Mouse (Mus musculus) heart, embryonic 12.5 days (tissue): ENCODE data around the gene Pdk2. TPM values are rescaled to one million over a fixed set of nuclear protein-coding genes. Genes with fewer than 3 reads are reported as not detected.

Source experiments
- ATAC-seq: fragments of 200-750 bp; cut with Nextera tagmentation; 2 replicates; pipeline ENCODE4 v1.8.0; 2017; ENCODE audit warnings: moderate TSS enrichment, moderate library complexity; ENCODE audit not compliant: insufficient number of reproducible peaks, low FRiP score
- H3K27ac ChIP-seq: fragments of 300-500 bp; sonication (generic); 2 replicates; pipeline ENCODE4 v1.5.1; 2016; ENCODE audit warnings: mild to moderate bottlenecking, moderate library complexity; ENCODE audit not compliant: poor library complexity, severe bottlenecking
- H3K27me3 ChIP-seq: fragments of 300-500 bp; sonication (generic); replicated peaks from 2 replicates; pipeline ENCODE4 v1.6.1; 2016; ENCODE audit warnings: mild to moderate bottlenecking, moderate library complexity
- H3K36me3 ChIP-seq: fragments of 300-500 bp; sonication (generic); 2 replicates; pipeline ENCODE4 v1.6.1; 2016; ENCODE audit warnings: mild to moderate bottlenecking, moderate library complexity
- H3K4me1 ChIP-seq: fragments of 300-500 bp; sonication (generic); replicated peaks from 2 replicates; pipeline ENCODE4 v1.6.1; 2016; ENCODE audit warnings: mild to moderate bottlenecking
- H3K4me2 ChIP-seq: fragments of 300-500 bp; sonication (generic); 2 replicates; pipeline ENCODE4 v1.6.1; 2016; ENCODE audit warnings: mild to moderate bottlenecking, moderate library complexity
- H3K4me3 ChIP-seq: fragments of 300-500 bp; sonication (generic); 2 replicates; pipeline ENCODE4 v1.5.1; 2016; ENCODE audit warnings: mild to moderate bottlenecking
- H3K9ac ChIP-seq: fragments of 300-500 bp; sonication (generic); 2 replicates; pipeline ENCODE4 v1.6.1; 2016; ENCODE audit warnings: mild to moderate bottlenecking, moderate library complexity
- H3K9me3 ChIP-seq: fragments of 300-500 bp; sonication (generic); replicated peaks from 2 replicates; pipeline ENCODE4 v1.6.1; 2016; ENCODE audit warnings: mild to moderate bottlenecking, moderate library complexity
- WGBS: fragments of 180-500 bp; shearing (Covaris S2); methylation state at CpG from one replicate; pipeline ENCODE4 v1.1.7; 2016; 5-methylcytosine and 5-hydroxymethylcytosine counted together
- polyA plus RNA-seq: library from polyadenylated mRNA; unstranded; fragments of >200 nt; fragmentation: Nextera tagmentation; extraction: Ambion mirVana; gene quantifications from 2 replicates; pipeline ENCODE4 v1.2.1, GENCODE M21; 2016

Gene Pdk2
- polyA plus RNA-seq: 65.1 and 68.3 TPM in 2 replicates

DNA sequence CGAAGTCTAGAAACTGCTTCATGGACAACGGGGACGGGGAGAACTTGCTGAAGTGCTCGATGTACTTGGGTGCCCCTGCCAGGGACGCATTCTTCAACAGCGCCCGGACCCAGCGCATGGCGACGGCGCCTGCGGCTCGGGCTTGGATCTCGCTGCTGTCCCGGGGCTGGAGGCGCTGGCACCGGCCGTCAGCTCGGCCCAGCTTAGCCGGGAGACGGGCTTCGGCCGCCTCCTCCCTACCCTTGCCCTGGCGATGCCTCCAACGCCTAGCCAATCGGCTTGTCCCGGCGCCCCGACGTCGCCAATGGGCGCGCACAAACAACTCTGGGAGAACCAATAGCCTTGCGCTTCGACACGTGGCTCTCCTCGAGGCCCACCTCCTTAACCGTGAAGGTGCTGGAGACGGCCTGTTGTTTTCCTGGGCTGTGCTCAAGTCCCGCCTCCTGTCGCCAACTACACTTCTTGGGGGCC is at the start of gene Pdk2:
TSS of gene Pdk2 (minus strand) at position 216 of the 471 bp plus-strand sequence.
- Histone ChIP-seq H3K27ac (peak within 1 kb of the TSS; percentile 73), H3K9me3 (no peaks in the 10 kb centered on the region), H3K4me2 (peak within 1 kb of the TSS; percentile 88), H3K4me3 (peak within 1 kb of the TSS; percentile 75), H3K4me1 (peaks cover 14% of the 10 kb centered on the region; the same call in 1 of the 2 replicates), H3K9ac (peak within 1 kb of the TSS; percentile 90), H3K27me3 (peaks cover 5% of the 10 kb centered on the region; the same call in 1 of the 2 replicates), H3K36me3 (peaks cover 45% of the 10 kb centered on the region)
- peak; percentile 97 for ATAC-seq
- WGBS: under 1% methylated on average over 41 of the region's 41 CpGs

DNA sequence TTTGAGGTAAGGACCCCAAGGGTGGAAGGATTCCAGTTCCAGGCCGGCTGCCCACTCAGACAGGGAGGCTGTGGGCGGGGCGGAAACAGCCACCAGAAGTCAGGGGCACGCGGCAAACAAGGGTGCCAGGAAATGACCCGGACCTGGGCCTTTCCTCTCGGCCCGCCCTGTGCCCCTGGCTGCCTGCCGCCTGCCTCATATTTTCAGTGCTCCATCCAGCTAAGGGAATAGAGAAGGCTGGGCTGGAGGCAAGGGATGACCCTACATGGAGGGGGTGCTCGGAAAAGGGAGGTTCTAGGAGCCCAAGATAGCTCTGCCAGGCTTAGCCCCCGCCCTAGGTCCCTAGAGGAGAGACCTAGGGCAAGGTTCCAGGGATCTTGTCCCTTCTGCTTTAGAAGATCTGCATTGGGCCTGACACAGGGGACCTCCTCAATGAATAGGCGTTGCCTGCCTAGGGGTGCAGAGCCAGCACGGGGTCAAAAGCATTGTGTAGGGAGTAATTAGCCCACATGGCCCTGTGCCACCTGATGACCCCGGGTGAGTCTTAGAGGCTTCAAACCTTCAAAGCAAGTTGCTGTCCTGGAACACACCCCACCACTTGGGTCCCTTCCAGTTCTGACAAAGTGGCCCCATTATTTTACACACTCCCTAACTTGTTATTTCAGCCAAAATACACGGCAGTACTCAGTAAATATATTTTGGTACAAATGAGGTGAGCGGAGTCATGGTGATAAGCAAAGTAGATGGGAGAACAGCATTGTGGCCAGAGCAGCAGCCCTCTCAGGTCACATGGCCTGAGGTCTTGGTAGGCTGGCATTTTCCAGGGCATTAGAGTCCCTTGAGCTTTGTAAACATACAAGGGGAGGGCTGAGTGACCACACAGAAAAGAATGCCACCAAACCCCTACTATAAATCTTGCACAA is 48.0 kb upstream of the Pdk2 start:
- 63% methylated on average over 16 of the region's 16 CpGs for WGBS

DNA sequence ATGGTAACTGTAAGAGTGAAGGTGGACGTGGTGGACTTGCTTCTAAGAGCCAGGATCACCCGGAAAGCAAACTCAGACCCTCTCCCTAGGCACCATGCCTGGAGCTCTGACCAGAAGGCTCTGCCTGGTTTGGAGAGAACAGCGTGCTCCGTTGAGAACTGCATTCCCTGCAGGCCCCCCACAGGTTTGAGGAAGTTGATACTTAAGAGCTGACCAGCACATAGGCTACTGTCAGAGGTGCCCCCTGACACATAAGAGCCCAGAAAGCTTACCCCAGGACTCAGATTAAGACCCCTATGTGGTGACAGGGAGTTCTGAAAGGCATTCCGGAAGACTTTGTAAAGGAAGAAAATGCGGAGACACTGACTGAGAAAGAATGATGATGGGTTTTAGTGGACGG is 47.1 kb upstream of the Pdk2 start:
- Histone ChIP-seq H3K36me3 (no peaks in the 10 kb centered on the region), H3K4me2 (no peak overlapping the region), H3K9ac (no peak overlapping the region), H3K27ac (no peak overlapping the region), H3K4me1 (peaks cover 46% of the 10 kb centered on the region), H3K27me3 (no peaks in the 10 kb centered on the region), H3K9me3 (no peaks in the 10 kb centered on the region), H3K4me3 (no peak overlapping the region)
- WGBS: 43% methylated on average over 7 of the region's 7 CpGs
- no peak for ATAC-seq

More for the DNA sequence above, 48.0 kb upstream of the Pdk2 start:
- no peak overlapping the region for H3K9ac ChIP-seq
- H3K4me1 ChIP-seq: peaks cover 45% of the 10 kb centered on the region
- no peak overlapping the region for H3K4me3 ChIP-seq
- H3K27ac ChIP-seq: no peak overlapping the region
- H3K27me3 ChIP-seq: no peaks in the 10 kb centered on the region
- H3K4me2 ChIP-seq: no peak overlapping the region; the same call in 1 of the 2 replicates
- 0 out of 2 replicates have a peak, but pooled peaks have one; percentile 16 for ATAC-seq
- H3K36me3 ChIP-seq: no peaks in the 10 kb centered on the region
- no peaks in the 10 kb centered on the region for H3K9me3 ChIP-seq

DNA sequence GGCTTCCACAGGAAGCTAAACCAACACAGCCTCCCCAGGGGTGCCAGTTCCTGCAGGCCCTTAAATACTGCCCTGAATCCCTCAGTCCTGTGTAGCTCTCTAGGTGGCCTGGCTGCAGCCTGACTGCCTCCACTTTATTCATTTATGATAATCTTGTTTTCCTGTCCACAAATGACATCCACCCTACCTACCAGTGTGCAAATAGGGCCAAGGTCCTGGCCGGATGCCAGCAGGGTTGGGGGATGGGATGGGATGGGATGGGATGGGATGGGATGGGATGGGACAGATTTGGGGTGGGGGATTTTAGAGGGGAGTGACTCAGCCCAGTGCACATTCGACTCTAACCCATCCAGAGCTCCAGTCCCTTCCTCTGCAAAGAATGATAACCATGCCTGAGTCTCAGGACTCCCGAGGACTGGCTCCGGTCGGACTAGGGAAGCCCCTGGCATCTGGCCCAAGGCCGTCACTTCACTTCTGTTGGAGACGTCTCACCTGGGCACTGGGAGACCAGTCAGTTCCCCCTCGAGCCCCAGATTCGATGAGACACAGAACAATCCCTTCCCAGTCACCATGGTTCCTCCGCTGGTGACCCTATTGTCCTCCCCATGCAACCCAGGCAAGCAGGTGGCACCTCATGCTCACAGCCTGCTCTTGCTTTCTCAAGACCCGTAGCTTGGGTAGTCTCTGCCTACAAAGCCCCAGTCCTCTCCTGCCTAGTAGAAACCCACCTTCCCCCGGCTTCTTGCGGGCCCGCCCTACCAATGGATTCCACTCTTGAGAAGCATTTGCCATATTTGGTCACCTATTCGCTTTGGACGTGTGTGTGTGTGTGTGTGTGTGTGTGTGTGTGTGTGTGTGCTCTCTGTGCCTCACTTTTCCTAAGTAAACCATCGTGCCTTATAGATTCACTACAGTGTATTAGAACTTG is 46.4 kb upstream of the Pdk2 start:
- Histone ChIP-seq H3K27me3 (no peaks in the 10 kb centered on the region), H3K9me3 (no peaks in the 10 kb centered on the region), H3K4me2 (0 out of 2 replicates have a peak overlapping the region, but pooled peaks have one; percentile 15), H3K36me3 (no peaks in the 10 kb centered on the region), H3K4me1 (peaks cover 40% of the 10 kb centered on the region), H3K9ac (no peak overlapping the region), H3K4me3 (no peak overlapping the region), H3K27ac (no peak overlapping the region)
- no peak for ATAC-seq
- 38% methylated on average over 17 of the region's 17 CpGs for WGBS

DNA sequence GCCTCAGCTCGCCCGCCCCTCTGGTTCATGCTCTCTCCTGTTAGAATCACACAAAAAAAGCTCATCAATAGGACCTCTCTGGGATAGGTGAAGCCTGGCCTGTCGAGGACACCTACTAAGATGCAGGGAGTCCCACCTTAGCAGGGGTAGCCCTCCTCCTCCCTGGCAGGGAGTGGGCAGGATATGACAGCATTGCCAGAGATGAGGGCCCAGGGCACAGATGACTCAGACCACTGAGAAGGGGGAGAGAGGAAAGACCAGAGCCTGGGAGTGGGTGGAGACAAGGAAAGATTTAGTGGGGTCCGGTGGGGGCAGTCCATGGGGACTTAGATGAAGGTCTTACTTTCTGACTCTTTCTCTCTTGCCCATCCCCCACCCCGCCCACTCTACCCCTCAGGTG is 45.1 kb upstream of the Pdk2 start:
- H3K9ac ChIP-seq: no peak overlapping the region
- no peak overlapping the region for H3K4me3 ChIP-seq
- no peaks in the 10 kb centered on the region for H3K9me3 ChIP-seq
- H3K36me3 ChIP-seq: no peaks in the 10 kb centered on the region
- H3K4me2 ChIP-seq: no peak overlapping the region
- H3K27me3 ChIP-seq: no peaks in the 10 kb centered on the region
- WGBS: 40% methylated on average over 5 of the region's 5 CpGs
- H3K27ac ChIP-seq: no peak overlapping the region
- 0 out of 2 replicates have a peak, but pooled peaks have one; percentile 25 for ATAC-seq
- peaks cover 40% of the 10 kb centered on the region for H3K4me1 ChIP-seq

DNA sequence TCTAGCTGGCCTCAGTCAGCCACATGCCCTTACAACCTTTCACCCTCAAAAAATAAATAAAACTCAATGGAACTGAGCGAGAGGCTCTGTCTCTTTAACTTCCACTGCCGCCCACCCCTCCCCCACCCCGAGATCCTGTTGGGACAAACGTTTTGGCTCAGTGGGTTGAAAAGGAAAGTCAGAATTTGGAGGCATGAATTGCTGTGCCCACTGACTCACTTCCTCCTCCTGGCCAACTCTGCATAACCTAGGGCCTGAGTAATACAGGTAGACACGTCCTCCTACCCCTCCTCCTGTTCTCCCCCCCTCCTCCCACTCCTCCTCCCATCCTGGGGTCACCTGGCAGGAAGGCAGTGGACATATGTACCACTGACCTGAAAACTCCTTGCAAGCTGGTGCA is 44.6 kb upstream of the Pdk2 start:
- no peaks in the 10 kb centered on the region for H3K36me3 ChIP-seq
- H3K4me1 ChIP-seq: peaks cover 40% of the 10 kb centered on the region
- no peaks in the 10 kb centered on the region for H3K27me3 ChIP-seq
- no peak overlapping the region for H3K4me3 ChIP-seq
- H3K9ac ChIP-seq: no peak overlapping the region
- no peak overlapping the region for H3K27ac ChIP-seq
- H3K4me2 ChIP-seq: 0 out of 2 replicates have a peak overlapping the region, but pooled peaks have one; percentile 5
- ATAC-seq: no peak
- 18% methylated on average over 5 of the region's 5 CpGs for WGBS
- no peaks in the 10 kb centered on the region for H3K9me3 ChIP-seq

DNA sequence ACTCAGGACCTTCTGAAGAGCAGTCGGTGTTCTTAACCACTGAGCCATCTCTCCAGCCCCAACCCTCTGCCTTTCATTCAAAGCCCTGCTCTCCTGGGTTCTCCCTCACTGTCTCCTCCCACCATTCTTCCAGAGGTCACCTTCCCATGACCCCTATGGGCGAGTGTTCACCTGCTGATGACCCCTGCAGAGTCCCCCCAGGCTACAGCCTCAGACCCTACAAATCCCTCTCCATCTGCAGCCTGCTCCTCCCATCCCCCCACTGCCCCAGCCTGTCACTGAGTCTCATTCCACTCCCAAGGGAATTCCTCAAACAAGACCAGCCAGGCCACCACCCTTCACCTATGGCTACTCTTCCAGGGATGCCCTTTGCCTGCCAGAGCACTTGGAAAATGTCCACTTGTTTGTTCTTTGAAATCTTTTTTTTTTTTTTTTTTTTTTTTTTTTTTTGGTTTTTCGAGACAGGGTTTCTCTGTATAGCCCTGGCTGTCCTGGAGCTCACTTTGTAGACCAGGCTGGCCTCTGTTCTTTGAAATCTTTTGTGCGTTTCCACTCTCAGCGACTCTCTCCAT is 43.7 kb upstream of the Pdk2 start:
- WGBS: 40% methylated on average over 5 of the region's 5 CpGs
- H3K27ac ChIP-seq: no peak overlapping the region
- no peak overlapping the region for H3K9ac ChIP-seq
- H3K27me3 ChIP-seq: no peaks in the 10 kb centered on the region
- peaks cover 48% of the 10 kb centered on the region for H3K4me1 ChIP-seq
- no peak for ATAC-seq
- no peaks in the 10 kb centered on the region for H3K36me3 ChIP-seq
- no peak overlapping the region for H3K4me3 ChIP-seq
- no peak overlapping the region for H3K4me2 ChIP-seq
- H3K9me3 ChIP-seq: no peaks in the 10 kb centered on the region

DNA sequence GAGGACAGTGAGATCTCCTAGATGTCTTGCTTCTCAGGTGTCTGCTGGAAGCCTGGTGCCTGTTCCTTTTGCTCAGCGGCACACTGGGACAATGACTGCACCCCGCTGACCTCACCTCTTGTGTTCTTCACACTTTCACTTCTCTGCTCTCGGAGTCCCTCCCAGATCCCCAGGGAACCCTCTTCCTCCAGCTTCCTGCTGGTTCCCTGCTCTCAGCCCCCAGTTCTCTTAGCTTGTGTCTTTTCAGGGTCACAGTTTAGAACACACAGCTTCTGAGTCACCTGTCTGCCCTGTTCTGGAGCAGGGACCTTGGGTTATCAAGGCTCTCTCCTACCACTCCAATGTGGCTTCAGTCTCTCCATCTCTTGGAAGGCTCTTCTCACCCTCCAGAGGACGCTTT is 43.0 kb upstream of the Pdk2 start:
- Histone ChIP-seq H3K4me3 (no peak overlapping the region), H3K9me3 (no peaks in the 10 kb centered on the region), H3K36me3 (no peaks in the 10 kb centered on the region), H3K9ac (no peak overlapping the region), H3K27ac (no peak overlapping the region), H3K4me1 (peaks cover 54% of the 10 kb centered on the region), H3K27me3 (no peaks in the 10 kb centered on the region), H3K4me2 (no peak overlapping the region)
- no peak for ATAC-seq
- WGBS: 41% methylated on average over 4 of the region's 4 CpGs

DNA sequence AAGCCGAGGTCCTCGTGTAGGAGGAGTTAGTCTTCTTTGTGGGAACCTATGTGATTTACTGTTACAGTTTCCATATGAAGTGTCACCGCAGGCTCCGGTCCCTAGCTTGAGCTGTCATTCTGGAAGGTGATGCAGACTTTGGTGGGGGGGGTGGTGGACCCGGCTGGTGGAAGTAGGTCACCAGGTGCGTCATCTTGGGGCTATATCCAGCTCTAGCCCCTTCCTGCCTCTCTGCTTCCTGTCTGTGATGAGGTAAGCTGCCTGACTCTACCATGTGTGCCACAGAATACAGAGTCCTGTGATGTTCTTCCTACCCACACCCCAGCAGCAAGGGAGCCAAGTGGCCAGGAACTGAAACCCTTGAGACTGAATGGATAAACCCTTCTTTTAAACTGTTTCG is 41.7 kb upstream of the Pdk2 start:
- no peak overlapping the region for H3K27ac ChIP-seq
- no peak overlapping the region for H3K4me2 ChIP-seq
- H3K4me3 ChIP-seq: no peak overlapping the region
- no peaks in the 10 kb centered on the region for H3K9me3 ChIP-seq
- no peak overlapping the region for H3K9ac ChIP-seq
- 81% methylated on average over 7 of the region's 7 CpGs for WGBS
- no peaks in the 10 kb centered on the region for H3K36me3 ChIP-seq
- no peak for ATAC-seq
- H3K4me1 ChIP-seq: peaks cover 54% of the 10 kb centered on the region
- no peaks in the 10 kb centered on the region for H3K27me3 ChIP-seq

DNA sequence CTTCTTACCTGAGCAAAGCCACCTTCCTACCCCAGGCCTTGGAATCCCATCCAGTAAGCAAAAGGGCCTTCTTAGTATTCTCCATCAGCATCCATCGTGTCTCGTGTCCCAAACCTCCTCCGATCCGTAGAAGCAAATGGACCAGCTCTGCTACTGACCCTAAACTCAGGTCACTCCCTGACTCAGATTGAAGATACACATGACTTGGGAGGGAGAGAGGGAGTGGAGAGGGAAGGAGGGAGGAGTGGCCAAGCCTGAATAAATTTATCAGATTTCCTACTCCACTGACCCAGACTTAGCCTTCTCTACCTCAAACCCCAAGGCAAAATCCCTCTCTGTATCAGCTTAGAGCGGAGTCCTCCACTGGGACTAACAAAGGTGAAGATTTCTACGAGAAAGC is 39.6 kb upstream of the Pdk2 start:
- H3K36me3 ChIP-seq: no peaks in the 10 kb centered on the region
- 81% methylated on average over 6 of the region's 6 CpGs for WGBS
- H3K27ac ChIP-seq: no peak overlapping the region
- no peak overlapping the region for H3K4me2 ChIP-seq
- no peak for ATAC-seq
- no peak overlapping the region for H3K9ac ChIP-seq
- H3K9me3 ChIP-seq: no peaks in the 10 kb centered on the region
- peaks cover 10% of the 10 kb centered on the region for H3K27me3 ChIP-seq
- H3K4me1 ChIP-seq: peaks cover 45% of the 10 kb centered on the region
- H3K4me3 ChIP-seq: no peak overlapping the region
